Mouse (Mus musculus) effector memory CD4-positive, alpha-beta T cell, adult 7 months (primary cell): ENCODE measurements around the gene Cd163. TPM values are rescaled to one million over a fixed set of nuclear protein-coding genes. Genes with fewer than 3 reads are reported as not detected.

ENCODE experiments used
- polyA plus RNA-seq: library from polyadenylated mRNA; unstranded; fragments of 100-300 nt; shearing (Covaris generic); gene quantifications from one replicate; pipeline ENCODE4 v1.2.1, GENCODE M21; 2017

Cd163 gene
- polyA plus RNA-seq, result 0.15 TPM

GRCm38 (mm10) chr6:124304356-124304755, at the start of gene Cd163:
Gene Cd163, plus strand, starts transcription at chr6:124304656.

Other genes starting within 250 kb of the Cd163 start
- gene Vmn2r27, start 72.8 kb upstream of the Cd163 start, polyA plus RNA-seq, result not detected
- gene Pex5, start 110.4 kb downstream of the Cd163 start, polyA plus RNA-seq, result 39.0 TPM
- gene Clstn3, start 160.1 kb downstream of the Cd163 start, polyA plus RNA-seq, result not detected
- gene C1rl, start 188.5 kb downstream of the Cd163 start, polyA plus RNA-seq, result 0.12 TPM
- gene C1ra, start 207.7 kb downstream of the Cd163 start, polyA plus RNA-seq, result not detected
- not detected for gene C1s1, start 237.7 kb downstream of the Cd163 start, polyA plus RNA-seq